17 mouse cellular contexts compared by ENCODE assay signal in genomic region chr14:55469041-55469440, GRCm38 (mm10). TPM values are rescaled to one million over a fixed set of nuclear protein-coding genes. Genes with fewer than 3 reads are reported as not detected.
A peak's percentile ranks its signal among the peaks of the same experiment; 100 is the strongest.
DNase-seq lines count a peak whose midpoint lies in the region; ATAC-seq lines count a peak whose summit lies in the region.
"Had no signal": no experiment of that assay in that cellular context is flagged by ENCODE, and none has a peak within 500 bp of the region (broad histone marks: within the 10 kb centered on the region; RNA-seq: fewer than 3 reads in every experiment).

No protein-coding gene starts in this region.

- no peak overlapping the region for H3K9ac ChIP-seq in liver, embryonic 16.5 days (ENCODE audit: low read depth, low read length)
- H3K9ac ChIP-seq in liver, embryonic 11.5 days (ENCODE audit: low read depth, low read length), result no peak overlapping the region
- H3K9ac ChIP-seq in neural tube, embryonic 15.5 days (replicated peaks), result no peak overlapping the region
- no peak overlapping the region for H3K9ac ChIP-seq in midbrain, embryonic 16.5 days (ENCODE audit: low read depth, low read length)
- H3K9ac ChIP-seq: limb, embryonic 15.5 days had no signal

- no peak overlapping the region for H3K4me2 ChIP-seq in liver, embryonic 16.5 days (ENCODE audit: low read depth, low read length)
- H3K4me2 ChIP-seq in liver, embryonic 11.5 days, result no peak overlapping the region
- H3K4me2 ChIP-seq in neural tube, embryonic 15.5 days, result no peak overlapping the region
- no peak overlapping the region for H3K4me2 ChIP-seq in midbrain, embryonic 16.5 days (ENCODE audit: low read length)
- H3K4me2 ChIP-seq: limb, embryonic 15.5 days; midbrain, embryonic 11.5 days had no signal

- 0 out of 2 replicates have a peak, but pooled peaks have one; percentile 24 for ATAC-seq in liver, embryonic 16.5 days (ENCODE audit: low read depth)
- ATAC-seq in liver, embryonic 11.5 days (replicated peaks; ENCODE audit: low FRiP score), result no peak
- no peak for ATAC-seq in neural tube, embryonic 15.5 days (ENCODE audit: low FRiP score)
- ATAC-seq in midbrain, embryonic 16.5 days, result no peak
- ATAC-seq: forebrain, embryonic 16.5 days; hindbrain, postnatal 0 days had no signal

- H3K36me3 ChIP-seq in liver, embryonic 16.5 days (ENCODE audit: control insufficient read depth, insufficient read depth), result no peaks in the 10 kb centered on the region
- H3K36me3 ChIP-seq in liver, embryonic 11.5 days (ENCODE audit: control insufficient read depth, insufficient read depth, low read length), result no peaks in the 10 kb centered on the region
- H3K36me3 ChIP-seq in neural tube, embryonic 15.5 days, result no peaks in the 10 kb centered on the region
- H3K36me3 ChIP-seq in midbrain, embryonic 16.5 days (ENCODE audit: control insufficient read depth, insufficient read depth, low read length), result no peaks in the 10 kb centered on the region
- H3K36me3 ChIP-seq: limb, embryonic 15.5 days had no signal

- H3K27me3 ChIP-seq in liver, embryonic 16.5 days (ENCODE audit: control insufficient read depth, insufficient read depth, low read depth, low read length), result no peaks in the 10 kb centered on the region
- H3K27me3 ChIP-seq in liver, embryonic 11.5 days (replicated peaks; ENCODE audit: control insufficient read depth, insufficient read depth, low read length), result no peaks in the 10 kb centered on the region
- H3K27me3 ChIP-seq in neural tube, embryonic 15.5 days (replicated peaks), result no peaks in the 10 kb centered on the region
- H3K27me3 ChIP-seq in midbrain, embryonic 16.5 days (ENCODE audit: control insufficient read depth, insufficient read depth, low read depth, low read length), result no peaks in the 10 kb centered on the region
- H3K27me3 ChIP-seq: limb, embryonic 15.5 days had no signal

- WGBS in liver, embryonic 16.5 days (ENCODE audit: insufficient replicate concordance), result 41% methylated on average over 2 of the region's 2 CpGs
- WGBS in liver, embryonic 11.5 days, result 71% methylated on average over 2 of the region's 2 CpGs
- WGBS in neural tube, embryonic 15.5 days, result 83% methylated on average over 2 of the region's 2 CpGs
- WGBS in midbrain, embryonic 16.5 days, result 86% methylated on average over 2 of the region's 2 CpGs

- no peaks in the 10 kb centered on the region for H3K9me3 ChIP-seq in liver, embryonic 16.5 days (replicated peaks; ENCODE audit: control insufficient read depth, low read length)
- no peaks in the 10 kb centered on the region for H3K9me3 ChIP-seq in liver, embryonic 11.5 days (ENCODE audit: control insufficient read depth, low read length)
- no peaks in the 10 kb centered on the region for H3K9me3 ChIP-seq in neural tube, embryonic 15.5 days (replicated peaks)
- no peaks in the 10 kb centered on the region for H3K9me3 ChIP-seq in midbrain, embryonic 16.5 days (replicated peaks; ENCODE audit: control insufficient read depth, low read length, poor library complexity, severe bottlenecking)
- H3K9me3 ChIP-seq: limb, embryonic 15.5 days had no signal

- no peak for DNase-seq in liver, embryonic 11.5 days (ENCODE audit: low spot score)
- DNase-seq in kidney, adult 8-10 months, result peak; percentile 76 to 86
- DNase-seq in kidney, postnatal 36 days, result peak; percentile 68 to 88
- DNase-seq in urinary bladder, adult 2 months (ENCODE audit: low spot score), result no peak
- DNase-seq: adrenal gland, postnatal 25 days; cerebellum, adult 9-10 months; layer of hippocampus, adult 9-11 months; lung, postnatal 36 days; right cerebral cortex, postnatal 14 days had no signal

- no peak overlapping the region for H3K4me3 ChIP-seq in liver, embryonic 16.5 days (ENCODE audit: low read depth, low read length)
- H3K4me3 ChIP-seq in liver, embryonic 11.5 days (ENCODE audit: low read depth, low read length), result no peak overlapping the region
- no peak overlapping the region for H3K4me3 ChIP-seq in neural tube, embryonic 15.5 days (replicated peaks)
- H3K4me3 ChIP-seq in midbrain, embryonic 16.5 days (ENCODE audit: low read depth, low read length), result no peak overlapping the region
- H3K4me3 ChIP-seq: limb, embryonic 15.5 days; myocyte had no signal

- H3K4me1 ChIP-seq in liver, embryonic 16.5 days (ENCODE audit: control insufficient read depth, low read depth, low read length), result peaks cover 8% of the 10 kb centered on the region; the same call in 1 of the 2 replicates
- H3K4me1 ChIP-seq in liver, embryonic 11.5 days (replicated peaks; ENCODE audit: control insufficient read depth, insufficient read depth, low read length), result peaks cover 3% of the 10 kb centered on the region
- peaks cover 6% of the 10 kb centered on the region; the same call in 1 of the 2 replicates for H3K4me1 ChIP-seq in neural tube, embryonic 15.5 days
- no peaks in the 10 kb centered on the region for H3K4me1 ChIP-seq in midbrain, embryonic 16.5 days (ENCODE audit: control insufficient read depth, insufficient read depth, low read length)
- H3K4me1 ChIP-seq: limb, embryonic 15.5 days had no signal

- no peak overlapping the region for H3K27ac ChIP-seq in liver, embryonic 16.5 days (ENCODE audit: low read length)
- no peak overlapping the region for H3K27ac ChIP-seq in liver, embryonic 11.5 days (ENCODE audit: low read depth, low read length)
- no peak overlapping the region for H3K27ac ChIP-seq in neural tube, embryonic 15.5 days (replicated peaks)
- no peak overlapping the region for H3K27ac ChIP-seq in midbrain, embryonic 16.5 days (ENCODE audit: low read length)
- H3K27ac ChIP-seq: hindbrain, postnatal 0 days; limb, embryonic 15.5 days had no signal

RNA-seq across cellular contexts. Expression of gene Dhrs4, which starts 9.5 kb away (rescaled TPM):
- polyA plus RNA-seq in liver, embryonic 16.5 days (2015; fragmentation: Nextera tagmentation; extraction: Ambion mirVana), result 88.8 and 91.2 TPM in 2 replicates
- 58.7 and 59.4 TPM in 2 replicates for polyA plus RNA-seq in liver, embryonic 11.5 days (2014; fragmentation: Nextera tagmentation; extraction: Ambion mirVana)
- 38.9 and 44.7 TPM in 2 replicates for polyA plus RNA-seq in urinary bladder, adult 2 months (2012; rRNA removed)
- polyA plus RNA-seq in neural tube, embryonic 15.5 days (2015; fragmentation: Nextera tagmentation; extraction: Ambion mirVana), result 21.5 and 32.8 TPM in 2 replicates
- polyA plus RNA-seq in midbrain, embryonic 16.5 days (2015; fragmentation: Nextera tagmentation; extraction: Ambion mirVana), result 21.4 and 22.2 TPM in 2 replicates

RNA-seq across cellular contexts. Expression of gene Carmil3, which starts 21.4 kb away (rescaled TPM):
- 0.28 and 0.46 TPM in 2 replicates for polyA plus RNA-seq in liver, embryonic 16.5 days (2015; fragmentation: Nextera tagmentation; extraction: Ambion mirVana)
- polyA plus RNA-seq in liver, embryonic 11.5 days (2014; fragmentation: Nextera tagmentation; extraction: Ambion mirVana), result 2.7 and 3.0 TPM in 2 replicates
- polyA plus RNA-seq in urinary bladder, adult 2 months (2012; rRNA removed), result 2.5 and 2.6 TPM in 2 replicates
- polyA plus RNA-seq in neural tube, embryonic 15.5 days (2015; fragmentation: Nextera tagmentation; extraction: Ambion mirVana), result 21.6 and 25.1 TPM in 2 replicates
- polyA plus RNA-seq in midbrain, embryonic 16.5 days (2015; fragmentation: Nextera tagmentation; extraction: Ambion mirVana), result 34.5 and 37.7 TPM in 2 replicates

RNA-seq across cellular contexts. Expression of gene Cpne6, which starts 41.2 kb away (rescaled TPM):
- polyA plus RNA-seq in liver, embryonic 16.5 days (2015; fragmentation: Nextera tagmentation; extraction: Ambion mirVana), result not detected in 2 replicates
- 0.16 and 0.49 TPM in 2 replicates for polyA plus RNA-seq in liver, embryonic 11.5 days (2014; fragmentation: Nextera tagmentation; extraction: Ambion mirVana)
- 2.5 and 3.0 TPM in 2 replicates for polyA plus RNA-seq in urinary bladder, adult 2 months (2012; rRNA removed)
- polyA plus RNA-seq in neural tube, embryonic 15.5 days (2015; fragmentation: Nextera tagmentation; extraction: Ambion mirVana), result 17.8 and 20.0 TPM in 2 replicates
- polyA plus RNA-seq in midbrain, embryonic 16.5 days (2015; fragmentation: Nextera tagmentation; extraction: Ambion mirVana), result 2.2 and 3.4 TPM in 2 replicates
- polyA plus RNA-seq: myocyte had no signal

RNA-seq across cellular contexts. Expression of gene Nrl, which starts 55.7 kb away (rescaled TPM):
- polyA plus RNA-seq in liver, embryonic 16.5 days (2015; fragmentation: Nextera tagmentation; extraction: Ambion mirVana), result not detected in 2 replicates
- polyA plus RNA-seq in liver, embryonic 11.5 days (2014; fragmentation: Nextera tagmentation; extraction: Ambion mirVana), result not detected in 2 replicates
- not detected in 2 replicates for polyA plus RNA-seq in urinary bladder, adult 2 months (2012; rRNA removed)
- 0.13 and 0.26 TPM in 2 replicates for polyA plus RNA-seq in neural tube, embryonic 15.5 days (2015; fragmentation: Nextera tagmentation; extraction: Ambion mirVana)
- polyA plus RNA-seq in midbrain, embryonic 16.5 days (2015; fragmentation: Nextera tagmentation; extraction: Ambion mirVana), result 0.08 and 0.19 TPM in 2 replicates
- polyA plus RNA-seq: forebrain, embryonic 16.5 days; limb, embryonic 15.5 days; midbrain, embryonic 11.5 days; myocyte had no signal

Comparison
In these comparisons a context has a peak if more than half of its experiments do, and no peak if none do; other contexts are left out.
1. DNase-seq: peak in kidney, adult 8-10 months (2 of 2) and kidney, postnatal 36 days (2 of 2); none in liver, embryonic 11.5 days (single experiment) and urinary bladder, adult 2 months (single experiment).